Mouse (Mus musculus) CH12.LX (cell line): Measurements from ENCODE around the gene B3galt1. TPM values are rescaled to one million over a fixed set of nuclear protein-coding genes. Genes with fewer than 3 reads are reported as not detected.

Source experiments
- DNase-seq: peaks from one replicate; pipeline ENCODE4 v3.0.0-alpha.2; 2013; ENCODE audit errors: extremely low read depth
- H3K27ac ChIP-seq: 2 replicates; pipeline ENCODE4 v1.5.1; 2012; ENCODE audit warnings: low read depth, mild to moderate bottlenecking, control low read depth, moderate library complexity; ENCODE audit not compliant: insufficient read depth
- H3K27me3 ChIP-seq: replicated peaks from 2 replicates; pipeline ENCODE3; 2012; ENCODE audit warnings: inconsistent platforms
- H3K36me3 ChIP-seq, 2 experiments: replicated peaks in 1 of 2; 2 replicates each; pipeline versions ENCODE3 to v1.6.1; 2012; ENCODE audit warnings: inconsistent platforms in 1 of 2, low read length in 1 of 2, mild to moderate bottlenecking in 1 of 2, mixed read lengths in 1 of 2, moderate library complexity in 1 of 2; ENCODE audit not compliant: control insufficient read depth in 1 of 2, insufficient read depth in 1 of 2
- H3K4me1 ChIP-seq, 2 experiments: 2 replicates each; pipeline ENCODE4 v1.6.1; 2012; ENCODE audit warnings: inconsistent platforms in 1 of 2, moderate library complexity in 1 of 2; ENCODE audit not compliant: insufficient read depth in 2 of 2, control insufficient read depth in 1 of 2
- H3K4me2 ChIP-seq: 2 replicates; pipeline ENCODE4 v1.6.1; 2012; ENCODE audit warnings: low read depth, mild to moderate bottlenecking, control low read depth; ENCODE audit not compliant: poor library complexity, insufficient read depth, severe bottlenecking
- H3K4me3 ChIP-seq, 3 experiments: fragments of 150-350 bp in 1 of 3; sonication (generic) in 1 of 3; replicated peaks in 1 of 3; 2 replicates each; pipeline versions ENCODE3 to v1.5.1; 2011 to 2012; ENCODE audit warnings: low read depth in 2 of 3, low read length in 2 of 3, mild to moderate bottlenecking in 2 of 3, moderate library complexity in 2 of 3, control low read depth in 1 of 3, improper control_type of control experiment in 1 of 3, inconsistent platforms in 1 of 3, mixed read lengths in 1 of 3; ENCODE audit not compliant: poor library complexity in 1 of 3
- H3K79me2 ChIP-seq: replicated peaks from 2 replicates; pipeline ENCODE4 v1.6.1; 2012; ENCODE audit warnings: mild to moderate bottlenecking, moderate library complexity; ENCODE audit not compliant: control insufficient read depth, poor library complexity, insufficient read depth, severe bottlenecking; ENCODE audit errors: extremely low read depth
- H3K9ac ChIP-seq: 2 replicates; pipeline ENCODE4 v1.6.1; 2012; ENCODE audit warnings: low read depth, mild to moderate bottlenecking, control low read depth, moderate library complexity; ENCODE audit not compliant: insufficient read depth
- H3K9me3 ChIP-seq: replicated peaks from 2 replicates; pipeline ENCODE3; 2012; ENCODE audit warnings: low read length, inconsistent platforms, mixed read lengths
- CHD2 ChIP-seq: IDR thresholded peaks from 2 replicates; pipeline ENCODE4 v1.6.1; 2011; ENCODE audit warnings: low read length, improper control_type of control experiment
- CTCF ChIP-seq, 2 experiments: IDR thresholded peaks in 1 of 2; conservative IDR thresholded peaks in 1 of 2; 2 replicates each; pipeline ENCODE4 v1.5.1; 2011 to 2012; ENCODE audit warnings: low read depth in 2 of 2, low read length in 2 of 2, improper control_type of control experiment in 1 of 2, inconsistent platforms in 1 of 2, mild to moderate bottlenecking in 1 of 2, moderate library complexity in 1 of 2
- GABPA ChIP-seq: IDR thresholded peaks from 2 replicates; pipeline ENCODE4 v1.6.1; 2012; ENCODE audit warnings: low read depth, low read length, improper control_type of control experiment, inconsistent platforms; ENCODE audit not compliant: insufficient replicate concordance
- HCFC1 ChIP-seq: IDR thresholded peaks from 2 replicates; pipeline ENCODE4 v1.6.1; 2012; ENCODE audit warnings: low read depth, mild to moderate bottlenecking, inconsistent platforms, low read length, improper control_type of control experiment
- KAT2A ChIP-seq: IDR thresholded peaks from 2 replicates; pipeline ENCODE4 v1.6.1; 2012; ENCODE audit warnings: low read length, improper control_type of control experiment, inconsistent platforms; ENCODE audit not compliant: insufficient replicate concordance
- MAFK ChIP-seq: IDR thresholded peaks from 2 replicates; pipeline ENCODE4 v1.6.1; 2011; ENCODE audit warnings: low read length, improper control_type of control experiment; ENCODE audit not compliant: insufficient replicate concordance
- MAX ChIP-seq: IDR thresholded peaks from 2 replicates; pipeline ENCODE4 v1.6.1; 2011; ENCODE audit warnings: low read length, improper control_type of control experiment
- MEF2A ChIP-seq: IDR thresholded peaks from 2 replicates; pipeline ENCODE4 v1.6.1; 2014; ENCODE audit warnings: low read depth, mild to moderate bottlenecking, inconsistent platforms, low read length, improper control_type of control experiment, borderline replicate concordance
- MXI1 ChIP-seq: IDR thresholded peaks from 2 replicates; pipeline ENCODE4 v1.6.1; 2011; ENCODE audit warnings: mild to moderate bottlenecking, low read depth, low read length, improper control_type of control experiment
- NRF1 ChIP-seq: IDR thresholded peaks from 2 replicates; pipeline ENCODE4 v1.6.1; 2014; ENCODE audit warnings: low read depth, mild to moderate bottlenecking, inconsistent platforms, low read length, improper control_type of control experiment, moderate library complexity
- POLR2A ChIP-seq: IDR thresholded peaks from 2 replicates; pipeline ENCODE4 v1.6.1; 2011; ENCODE audit warnings: low read depth, mild to moderate bottlenecking, improper control_type of control experiment, low read length
- POLR2AphosphoS2 ChIP-seq: IDR thresholded peaks from 2 replicates; pipeline ENCODE4 v1.6.1; 2011; ENCODE audit warnings: low read depth, low read length, improper control_type of control experiment
- SIN3A ChIP-seq: IDR thresholded peaks from 2 replicates; pipeline ENCODE4 v1.6.1; 2012; ENCODE audit warnings: low read length, improper control_type of control experiment, inconsistent platforms
- SMC3 ChIP-seq: IDR thresholded peaks from 2 replicates; pipeline ENCODE4 v1.6.1; 2011; ENCODE audit warnings: low read depth, low read length, improper control_type of control experiment
- TCF12 ChIP-seq: IDR thresholded peaks from 2 replicates; pipeline ENCODE4 v1.6.1; 2014; ENCODE audit warnings: low read depth, mild to moderate bottlenecking, inconsistent platforms, low read length, improper control_type of control experiment
- USF1 ChIP-seq: IDR thresholded peaks from 2 replicates; pipeline ENCODE4 v1.6.1; 2014; ENCODE audit warnings: low read depth, mild to moderate bottlenecking, inconsistent platforms, low read length, improper control_type of control experiment
- USF2 ChIP-seq: conservative IDR thresholded peaks from 2 replicates; pipeline ENCODE4 v1.6.1; 2011; ENCODE audit warnings: low read depth, low read length, improper control_type of control experiment
- ZC3H11A ChIP-seq: IDR thresholded peaks from 2 replicates; pipeline ENCODE4 v1.6.1; 2012; ENCODE audit warnings: low read depth, mild to moderate bottlenecking, inconsistent platforms, low read length, improper control_type of control experiment
- ZKSCAN1 ChIP-seq: IDR thresholded peaks from 2 replicates; pipeline ENCODE4 v1.6.1; 2012; ENCODE audit warnings: low read depth, inconsistent platforms, low read length, improper control_type of control experiment, borderline replicate concordance
- ZMIZ1 ChIP-seq: IDR thresholded peaks from 2 replicates; pipeline ENCODE4 v1.6.1; 2012; ENCODE audit warnings: low read depth, mild to moderate bottlenecking, inconsistent platforms, low read length, improper control_type of control experiment
- ZNF384 ChIP-seq: IDR thresholded peaks from 2 replicates; pipeline ENCODE4 v1.6.1; 2012; ENCODE audit warnings: low read depth, low read length, improper control_type of control experiment, inconsistent platforms
- dilution Hi-C: fragments of 300-500 bp; cut with MboI; formaldehyde crosslinking; loops from 2 replicates; pipeline ENCODE4 v1.14.3; 2020; ENCODE audit warnings: low sequenced_read_pairs; ENCODE audit not compliant: extremely low pct_unique_long_range_greater_than_20kb, extremely low pct_ligation_motif_present
- in situ Hi-C: fragments of 300-500 bp; cut with MboI; formaldehyde crosslinking; loops from 3 replicates; pipeline ENCODE4 v1.14.3; 2019; ENCODE audit warnings: low sequenced_read_pairs, low pct_ligation_motif_present, low pct_unique_long_range_greater_than_20kb, mixed read lengths
- polyA plus RNA-seq: library from polyadenylated mRNA; unstranded; fragments of >175 nt; gene quantifications from 2 replicates; pipeline ENCODE4 v1.2.1, GENCODE M21; 2012; ENCODE audit warnings: low read depth; ENCODE audit not compliant: insufficient read length
- total RNA-seq, 2 experiments: library from RNA; depleted of rRNA; stranded (reverse); fragments of 300-350 nt in 1 of 2; fragments of >200 nt in 1 of 2; gene quantifications; 2 replicates each; pipeline ENCODE4 v1.2.3; 2012 to 2014

B3galt1 gene
- total and polyA plus RNA-seq, 3 experiments, result not detected

GRCm38 (mm10) chr2:67897956-67898689 is 332.5 kb downstream of the B3galt1 start:
- H3K4me2 ChIP-seq, result no peak overlapping the region
- H3K9ac ChIP-seq, result no peak overlapping the region
- H3K79me2 ChIP-seq, result no peaks in the 10 kb centered on the region
- no peaks in the 10 kb centered on the region for H3K4me1 ChIP-seq
- no peaks in the 10 kb centered on the region for H3K36me3 ChIP-seq
- DNase-seq, result no peak
- H3K27me3 ChIP-seq, result no peaks in the 10 kb centered on the region
- dilution Hi-C loops, result no loop called here
- no peak overlapping the region for H3K27ac ChIP-seq
- in situ Hi-C loops, result no loop called here
- H3K9me3 ChIP-seq, result peaks cover 53% of the 10 kb centered on the region
- TF ChIP-seq KAT2A, result no peak
- no peak for TF ChIP-seq ZMIZ1
- no peak for TF ChIP-seq USF1
- no peak for TF ChIP-seq GABPA
- TF ChIP-seq MXI1, result no peak
- no peak for TF ChIP-seq HCFC1
- TF ChIP-seq NRF1, result no peak
- no peak for TF ChIP-seq MEF2A
- H3K4me3 ChIP-seq, result no peak overlapping the region

GRCm38 (mm10) chr2:67901574-67901973 is 335.9 kb downstream of the B3galt1 start:
- dilution Hi-C loops, result no loop called here

More at GRCm38 (mm10) chr2:67901574-67901973, 335.9 kb downstream of the B3galt1 start:
- no peaks in the 10 kb centered on the region for H3K79me2 ChIP-seq
- H3K9ac ChIP-seq, result no peak overlapping the region
- H3K4me2 ChIP-seq, result no peak overlapping the region
- no peak overlapping the region for H3K27ac ChIP-seq
- TF ChIP-seq SMC3 (no peak), GABPA (no peak), TCF12 (no peak), MAFK (no peak), SIN3A (no peak), NRF1 (no peak), ZC3H11A (no peak), POLR2A (no peak), ZKSCAN1 (no peak), POLR2AphosphoS2 (no peak), MAX (no peak), CTCF (conservative IDR thresholded peaks at IDR 0.05 in 1 of 2, IDR thresholded peaks at IDR 0.05 in 1 of 2; ENCODE audit: low read depth in 2 of 2, low read length in 2 of 2) (no peak), KAT2A (no peak), CHD2 (no peak), ZNF384 (no peak), USF2 (no peak)
- H3K36me3 ChIP-seq, result no peaks in the 10 kb centered on the region
- no peak for DNase-seq
- no peak overlapping the region for H3K4me3 ChIP-seq
- peaks cover 57% of the 10 kb centered on the region for H3K9me3 ChIP-seq
- in situ Hi-C loops, result no loop called here
- H3K27me3 ChIP-seq, result no peaks in the 10 kb centered on the region
- no peaks in the 10 kb centered on the region for H3K4me1 ChIP-seq
